Mouse (Mus musculus): ENCODE measurements around the gene Flywch1. TPM values are rescaled to one million over a fixed set of nuclear protein-coding genes. Genes with fewer than 3 reads are reported as not detected.

Flywch1 gene
- polyA plus RNA-seq, 1 experiment from 2014 or later, result 73.4 TPM

- Histone ChIP-seq H3K9ac (peak within 1 kb of the TSS; percentile 74), H3K4me1 (ENCODE audit: insufficient read depth) (no peaks in the 10 kb centered on the region), H3K27ac (ENCODE audit: low read depth) (peak within 1 kb of the TSS; percentile 93), H3K36me3 (ENCODE audit: insufficient read depth) (no peaks in the 10 kb centered on the region), H3K9me3 (ENCODE audit: low read depth, low read length) (no peaks in the 10 kb centered on the region), H3K27me3 (ENCODE audit: insufficient read depth, low read length) (no peaks in the 10 kb centered on the region), H3K4me2 (peak within 1 kb of the TSS; percentile 71), H3K4me3 (ENCODE audit: low read depth, low read length) (peak within 1 kb of the TSS; percentile 77)
- WGBS, result 1% methylated on average over 71 of the region's 73 CpGs
- no peak for TF ChIP-seq CTCF (IDR thresholded peaks at IDR 0.05; ENCODE audit: low read depth)
- peak; percentile 93 for ATAC-seq (ENCODE audit: insufficient read depth)
- peak; percentile 99 for DNase-seq
Observed at GRCm38 (mm10) chr17:23725999-23726757, 45.2 kb downstream of the Flywch1 start, which contains the start of gene Pkmyt1. TSS of gene Pkmyt1 (plus strand) at chr17:23726336.

GRCm38 (mm10) chr17:23725477-23725876 lies 45.9 kb downstream of the Flywch1 start:
- no peak for TF ChIP-seq CTCF (IDR thresholded peaks at IDR 0.05; ENCODE audit: low read depth)
- no peaks in the 10 kb centered on the region for H3K27me3 ChIP-seq (ENCODE audit: insufficient read depth, low read length)
- peak overlapping the region; percentile 83 for H3K27ac ChIP-seq (ENCODE audit: low read depth)
- peak; percentile 17 for DNase-seq
- no peaks in the 10 kb centered on the region for H3K9me3 ChIP-seq (ENCODE audit: low read depth, low read length)
- ATAC-seq (ENCODE audit: insufficient read depth), result no peak
- 53% methylated on average over 4 of the region's 4 CpGs for WGBS
- H3K4me3 ChIP-seq (ENCODE audit: low read depth, low read length), result peak overlapping the region; percentile 77
- no peaks in the 10 kb centered on the region for H3K36me3 ChIP-seq (ENCODE audit: insufficient read depth)
- H3K4me2 ChIP-seq, result peak overlapping the region; percentile 71
- no peaks in the 10 kb centered on the region for H3K4me1 ChIP-seq (ENCODE audit: insufficient read depth)
- H3K9ac ChIP-seq, result peak overlapping the region; percentile 60

GRCm38 (mm10) chr17:23722376-23723125 lies 48.9 kb downstream of the Flywch1 start, which contains the start of gene 1520401A03Rik:
TSS of gene 1520401A03Rik (minus strand) at chr17:23722783.
- H3K9me3 ChIP-seq (ENCODE audit: low read depth, low read length), result no peaks in the 10 kb centered on the region
- TF ChIP-seq CTCF (IDR thresholded peaks at IDR 0.05; ENCODE audit: low read depth), result no peak
- H3K4me1 ChIP-seq (ENCODE audit: insufficient read depth), result no peaks in the 10 kb centered on the region
- no peak within 1 kb of the TSS for H3K27ac ChIP-seq (ENCODE audit: low read depth)
- ATAC-seq (ENCODE audit: insufficient read depth), result no peak
- 39% methylated on average over 7 of the region's 7 CpGs for WGBS
- H3K9ac ChIP-seq, result no peak within 1 kb of the TSS
- H3K4me2 ChIP-seq, result no peak within 1 kb of the TSS
- no peak within 1 kb of the TSS for H3K4me3 ChIP-seq (ENCODE audit: low read depth, low read length)
- no peaks in the 10 kb centered on the region for H3K27me3 ChIP-seq (ENCODE audit: insufficient read depth, low read length)
- DNase-seq, result no peak
- no peaks in the 10 kb centered on the region for H3K36me3 ChIP-seq (ENCODE audit: insufficient read depth)

- WGBS, result 78% methylated on average over 2 of the region's 2 CpGs
- H3K9me3 ChIP-seq (ENCODE audit: low read depth, low read length), result no peaks in the 10 kb centered on the region
- ATAC-seq (ENCODE audit: insufficient read depth) (no peak), DNase-seq (no peak)
- H3K4me2 ChIP-seq, result no peak overlapping the region
- H3K4me1 ChIP-seq (ENCODE audit: insufficient read depth), result no peaks in the 10 kb centered on the region
- no peak overlapping the region for H3K27ac ChIP-seq (ENCODE audit: low read depth)
- no peaks in the 10 kb centered on the region for H3K27me3 ChIP-seq (ENCODE audit: insufficient read depth, low read length)
- no peak overlapping the region for H3K4me3 ChIP-seq (ENCODE audit: low read depth, low read length)
- no peak for TF ChIP-seq CTCF (IDR thresholded peaks at IDR 0.05; ENCODE audit: low read depth)
- no peak overlapping the region for H3K9ac ChIP-seq
- H3K36me3 ChIP-seq (ENCODE audit: insufficient read depth), result no peaks in the 10 kb centered on the region
Observed at GRCm38 (mm10) chr17:23721886-23722285, 49.5 kb downstream of the Flywch1 start.

- H3K4me1 ChIP-seq (ENCODE audit: insufficient read depth), result no peaks in the 10 kb centered on the region
- H3K9ac ChIP-seq, result no peak overlapping the region
- no peaks in the 10 kb centered on the region for H3K36me3 ChIP-seq (ENCODE audit: insufficient read depth)
- no peak overlapping the region for H3K4me3 ChIP-seq (ENCODE audit: low read depth, low read length)
- H3K27me3 ChIP-seq (ENCODE audit: insufficient read depth, low read length), result no peaks in the 10 kb centered on the region
- H3K9me3 ChIP-seq (ENCODE audit: low read depth, low read length), result no peaks in the 10 kb centered on the region
- no peak for ATAC-seq (ENCODE audit: insufficient read depth)
- H3K27ac ChIP-seq (ENCODE audit: low read depth), result no peak overlapping the region
- no peak overlapping the region for H3K4me2 ChIP-seq
- DNase-seq, result no peak
- no peak for TF ChIP-seq CTCF (IDR thresholded peaks at IDR 0.05; ENCODE audit: low read depth)
- WGBS, result 25% methylated on average over 1 of the region's 1 CpGs
Observed at GRCm38 (mm10) chr17:23719455-23719854, 51.9 kb downstream of the Flywch1 start.

- H3K27me3 ChIP-seq (ENCODE audit: insufficient read depth, low read length), result no peaks in the 10 kb centered on the region
- TF ChIP-seq CTCF (IDR thresholded peaks at IDR 0.05; ENCODE audit: low read depth), result no peak
- H3K36me3 ChIP-seq (ENCODE audit: insufficient read depth), result no peaks in the 10 kb centered on the region
- H3K27ac ChIP-seq (ENCODE audit: low read depth), result no peak overlapping the region
- no peaks in the 10 kb centered on the region for H3K9me3 ChIP-seq (ENCODE audit: low read depth, low read length)
- no peak overlapping the region for H3K4me2 ChIP-seq
- no peak overlapping the region for H3K9ac ChIP-seq
- H3K4me1 ChIP-seq (ENCODE audit: insufficient read depth), result no peaks in the 10 kb centered on the region
- DNase-seq (peak; percentile 64), ATAC-seq (ENCODE audit: insufficient read depth) (peak; percentile 42; the same call in 1 of the 2 replicates)
- 51% methylated on average over 2 of the region's 2 CpGs for WGBS
- no peak overlapping the region for H3K4me3 ChIP-seq (ENCODE audit: low read depth, low read length)
Observed at GRCm38 (mm10) chr17:23717003-23717402, 54.4 kb downstream of the Flywch1 start.

GRCm38 (mm10) chr17:23706212-23706611 lies 65.2 kb downstream of the Flywch1 start:
- Histone ChIP-seq H3K4me1 (ENCODE audit: insufficient read depth) (no peaks in the 10 kb centered on the region), H3K4me3 (ENCODE audit: low read depth, low read length) (no peak overlapping the region), H3K27me3 (ENCODE audit: insufficient read depth, low read length) (no peaks in the 10 kb centered on the region), H3K9me3 (ENCODE audit: low read depth, low read length) (no peaks in the 10 kb centered on the region), H3K9ac (no peak overlapping the region), H3K36me3 (ENCODE audit: insufficient read depth) (no peaks in the 10 kb centered on the region), H3K4me2 (no peak overlapping the region), H3K27ac (ENCODE audit: low read depth) (no peak overlapping the region)
- ATAC-seq (ENCODE audit: insufficient read depth) (peak; percentile 66), DNase-seq (peak; percentile 90)
- peak; percentile 92 for TF ChIP-seq CTCF (IDR thresholded peaks at IDR 0.05; ENCODE audit: low read depth)
- WGBS, result 5% methylated on average over 3 of the region's 3 CpGs

All from lung, embryonic 14.5 days (tissue).